Mouse (Mus musculus) skeletal muscle tissue, adult 2 months (tissue): ENCODE results near the gene Zbtb24.
"Not testable (repeated sequence)": the region's sequence is repeated elsewhere in the genome, so short reads cannot be mapped to it uniquely, and the experiment has no call there.

Source experiments
- DNase-seq: peaks from one replicate; pipeline ENCODE4 v3.0.0-alpha.2; 2012; ENCODE audit warnings: low read depth, low spot score

Gene Zbtb24

GRCm38 (mm10) chr10:41450137-41450670 is at the start of gene Zbtb24:
Gene Zbtb24, plus strand, starts transcription at chr10:41450383.
- DNase-seq = peak; percentile 90

GRCm38 (mm10) chr10:41401097-41401496 is 49.1 kb upstream of the Zbtb24 start:
- no peak for DNase-seq

GRCm38 (mm10) chr10:41403364-41403763 is 46.8 kb upstream of the Zbtb24 start:
- DNase-seq = no peak

GRCm38 (mm10) chr10:41403893-41404612 is 46.1 kb upstream of the Zbtb24 start:
- no peak for DNase-seq

GRCm38 (mm10) chr10:41410176-41410575 is 40.0 kb upstream of the Zbtb24 start:
- DNase-seq = not testable (repeated sequence)

GRCm38 (mm10) chr10:41410821-41411220 is 39.4 kb upstream of the Zbtb24 start:
- not testable (repeated sequence) for DNase-seq

GRCm38 (mm10) chr10:41413471-41413870 is 36.7 kb upstream of the Zbtb24 start:
- DNase-seq = not testable (repeated sequence)

GRCm38 (mm10) chr10:41415368-41415767 is 34.8 kb upstream of the Zbtb24 start:
- not testable (repeated sequence) for DNase-seq

GRCm38 (mm10) chr10:41420496-41421200 is 29.5 kb upstream of the Zbtb24 start:
- DNase-seq = no peak

GRCm38 (mm10) chr10:41423681-41424080 is 26.5 kb upstream of the Zbtb24 start:
- no peak for DNase-seq

- no peak for DNase-seq
Observed at GRCm38 (mm10) chr10:41426368-41426767, 23.8 kb upstream of the Zbtb24 start.

GRCm38 (mm10) chr10:41434624-41435023 is 15.6 kb upstream of the Zbtb24 start:
- no peak for DNase-seq

GRCm38 (mm10) chr10:41435141-41435540 is 15.0 kb upstream of the Zbtb24 start:
- DNase-seq = no peak

- DNase-seq = no peak
Observed at GRCm38 (mm10) chr10:41448216-41448615, 2.0 kb upstream of the Zbtb24 start.

- no peak for DNase-seq
Observed at GRCm38 (mm10) chr10:41449684-41450083, 499 bp upstream of the Zbtb24 start.

- no peak for DNase-seq
Observed at GRCm38 (mm10) chr10:41450780-41451522, 768 bp downstream of the Zbtb24 start.

- no peak for DNase-seq
Observed at GRCm38 (mm10) chr10:41451656-41452055, 1.5 kb downstream of the Zbtb24 start.

- DNase-seq = no peak
Observed at GRCm38 (mm10) chr10:41452791-41453190, 2.6 kb downstream of the Zbtb24 start.

GRCm38 (mm10) chr10:41459990-41460389 is 9.8 kb downstream of the Zbtb24 start:
- DNase-seq = no peak

GRCm38 (mm10) chr10:41460501-41460900 is 10.3 kb downstream of the Zbtb24 start:
- DNase-seq = no peak

- no peak for DNase-seq
Observed at GRCm38 (mm10) chr10:41461057-41461722, 11.0 kb downstream of the Zbtb24 start.
